Mouse (Mus musculus): ENCODE data around the gene Foxred2.

- TF ChIP-seq CTCF (IDR thresholded peaks at IDR 0.05; ENCODE audit: control insufficient read depth, insufficient read depth, insufficient replicate concordance, low read depth, low read length) = no peak
- no peak for TF ChIP-seq POLR2A (IDR thresholded peaks at IDR 0.05; ENCODE audit: control insufficient read depth, low read depth, low read length)
Measured at GRCm38 (mm10) chr15:77933222-77933621, 23.3 kb downstream of the Foxred2 start.

All from testis, adult 2 months (tissue).